Mouse (Mus musculus) bone marrow macrophage, adult 2 months (primary cell): ENCODE measurements around the gene Myd88.

Experiments
- CTCF ChIP-seq: IDR thresholded peaks from 2 replicates; pipeline ENCODE4 v1.5.1; 2012; ENCODE audit warnings: low read depth, mild to moderate bottlenecking, low read length, moderate library complexity
- POLR2A ChIP-seq: IDR thresholded peaks from 2 replicates; pipeline ENCODE4 v1.6.1; 2012; ENCODE audit warnings: mild to moderate bottlenecking, low read depth, low read length, borderline replicate concordance

- no peak for TF ChIP-seq CTCF
- TF ChIP-seq POLR2A = no peak
Measured at GRCm38 (mm10) chr9:119320946-119321345, 20.3 kb downstream of the Myd88 start.
